Mouse (Mus musculus): ENCODE data around the gene Tgfb2.

GRCm38 (mm10) chr1:186582113-186582512 is 123.7 kb downstream of the Tgfb2 start:
- TF ChIP-seq CTCF (IDR thresholded peaks at IDR 0.05; ENCODE audit: borderline replicate concordance, extremely low read depth, insufficient read depth, insufficient read length) (no peak), POLR2A (IDR thresholded peaks at IDR 0.05; ENCODE audit: borderline replicate concordance, extremely low read depth, insufficient read depth, insufficient read length, poor library complexity, severe bottlenecking) (no peak)
